Mouse (Mus musculus): ENCODE data around the gene Otx2. TPM values are rescaled to one million over a fixed set of nuclear protein-coding genes. Genes with fewer than 3 reads are reported as not detected.

The Otx2 gene
- polyA plus RNA-seq, 1 experiment = not detected

DNA sequence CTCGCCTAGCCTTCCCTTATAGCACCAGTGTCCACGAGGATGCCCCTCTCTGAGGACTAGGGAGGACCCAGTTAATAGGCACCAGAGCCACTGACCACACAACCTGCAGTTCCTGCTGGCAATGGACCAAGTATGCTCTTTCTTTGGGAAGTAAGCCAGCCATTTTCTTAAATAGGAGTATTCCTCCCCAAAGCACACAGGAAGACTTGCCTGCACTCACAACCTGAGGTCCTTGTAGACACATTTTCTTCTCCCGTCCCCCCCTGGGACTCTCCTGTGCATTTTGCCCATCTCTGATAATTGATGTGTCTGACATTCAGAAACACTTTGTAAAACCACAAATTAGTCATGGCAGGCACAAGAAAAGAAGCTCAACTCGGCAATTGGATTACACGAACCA lies 57.3 kb downstream of the Otx2 start:
- TF ChIP-seq POLR2A (IDR thresholded peaks at IDR 0.05; ENCODE audit: low read depth, low read length) (no peak), CTCF (IDR thresholded peaks at IDR 0.05; ENCODE audit: extremely low read depth, insufficient read length, insufficient replicate concordance, low read depth, low read length) (no peak)

DNA sequence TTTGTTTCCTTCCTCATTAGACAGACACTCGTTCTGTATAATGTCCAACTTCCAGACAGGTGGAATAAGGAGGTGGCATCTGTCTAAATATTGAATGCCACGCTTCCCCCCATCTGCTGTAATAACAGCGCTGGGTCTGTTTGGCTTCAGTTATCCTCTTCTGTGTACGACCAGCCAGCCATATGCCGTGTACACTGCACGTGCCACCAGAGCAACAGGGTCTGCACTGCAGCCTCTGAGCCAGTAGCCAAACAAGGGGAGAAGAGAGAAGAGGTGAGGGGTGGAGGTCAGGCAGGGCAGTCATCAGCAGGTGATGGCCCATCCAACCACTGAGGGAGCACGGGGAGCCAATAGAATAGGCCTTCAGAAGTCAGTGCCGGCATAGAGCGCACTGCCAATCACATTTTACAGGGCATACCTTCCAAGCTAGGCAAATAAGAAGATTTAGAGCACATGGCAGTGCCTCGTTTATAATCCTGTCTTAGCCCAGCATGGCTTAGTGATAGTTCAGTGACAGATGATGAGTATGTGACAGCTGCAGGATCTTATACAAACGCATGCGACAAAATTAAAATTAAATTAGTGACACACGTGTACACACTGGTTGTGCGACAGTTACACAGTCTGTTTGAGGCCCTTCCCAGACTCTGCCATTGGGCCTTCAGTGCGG lies 64.8 kb downstream of the Otx2 start:
- H3K4me1 ChIP-seq (ENCODE audit: control insufficient read depth, insufficient read depth, insufficient read length, low read length) = no peaks in the 10 kb centered on the region
- H3K27me3 ChIP-seq (ENCODE audit: control insufficient read depth, insufficient read depth, low read length) = no peaks in the 10 kb centered on the region; the same call in 1 of the 2 replicates
- TF ChIP-seq POLR2A (IDR thresholded peaks at IDR 0.05; ENCODE audit: low read depth, low read length) (no peak), CTCF (IDR thresholded peaks at IDR 0.05; ENCODE audit: extremely low read depth, insufficient read length, insufficient replicate concordance, low read depth, low read length) (no peak)
- H3K27ac ChIP-seq (ENCODE audit: insufficient read depth, low read depth, low read length) = no peak overlapping the region
- H3K36me3 ChIP-seq (ENCODE audit: control insufficient read depth, insufficient read depth, low read length) = no peaks in the 10 kb centered on the region
- 70% methylated on average over 15 of the region's 15 CpGs for WGBS
- H3K4me3 ChIP-seq (ENCODE audit: low read depth, low read length) = no peak overlapping the region

More for the DNA sequence above, 57.3 kb downstream of the Otx2 start:
- no peak overlapping the region for H3K27ac ChIP-seq (ENCODE audit: insufficient read depth, low read depth, low read length)
- no peaks in the 10 kb centered on the region for H3K36me3 ChIP-seq (ENCODE audit: control insufficient read depth, insufficient read depth, low read length)
- no peaks in the 10 kb centered on the region for H3K4me1 ChIP-seq (ENCODE audit: control insufficient read depth, insufficient read depth, insufficient read length, low read length)
- H3K4me3 ChIP-seq (ENCODE audit: low read depth, low read length) = no peak overlapping the region
- 73% methylated on average over 5 of the region's 5 CpGs for WGBS
- no peaks in the 10 kb centered on the region for H3K27me3 ChIP-seq (ENCODE audit: control insufficient read depth, insufficient read depth, low read length)

Other genes starting within 250 kb of the Otx2 start
- 5.5 and 11.3 TPM in 2 replicates for gene Tmem260, start 227.7 kb downstream of the Otx2 start, polyA plus RNA-seq (2012; rRNA removed)

Data from small intestine, adult 2 months (tissue).